Mouse (Mus musculus) cerebellum, postnatal 4 days (tissue): ENCODE data around the gene Col25a1.

ENCODE experiments used
- DNase-seq, 2 experiments: peaks; one replicate each; pipeline ENCODE4 v3.0.0; 2022; ENCODE audit warnings: low spot score in 2 of 2, mixed read lengths in 1 of 2

Gene Col25a1

GRCm38 (mm10) chr3:130473211-130473768 lies 342.0 kb downstream of the Col25a1 start:
- no peak for DNase-seq

GRCm38 (mm10) chr3:130473970-130474369 lies 342.7 kb downstream of the Col25a1 start:
- no peak for DNase-seq

- DNase-seq, result no peak
Measured at GRCm38 (mm10) chr3:130482513-130482912, 351.2 kb downstream of the Col25a1 start.

GRCm38 (mm10) chr3:130488839-130489238 lies 357.5 kb downstream of the Col25a1 start:
- DNase-seq, result no peak

DNA sequence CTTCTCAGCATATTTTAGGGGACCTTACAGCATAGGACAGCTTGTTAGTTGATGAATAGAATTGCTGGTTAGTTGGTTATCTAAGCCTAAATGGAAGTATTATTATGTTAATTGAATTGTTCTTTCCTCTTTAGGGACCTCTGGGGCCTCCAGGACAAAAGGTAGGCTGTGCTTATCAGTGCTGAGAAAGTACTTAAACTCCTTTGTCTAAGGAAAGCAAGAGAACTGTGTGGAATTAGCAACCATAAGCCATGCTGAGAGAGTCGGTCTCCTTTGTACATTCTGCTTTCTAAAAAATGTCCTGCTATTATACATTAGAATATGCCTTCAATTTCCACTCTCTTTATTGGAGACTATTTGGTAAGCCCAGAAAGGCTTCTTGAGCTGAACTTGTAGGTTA lies 362.9 kb downstream of the Col25a1 start:
- no peak for DNase-seq

DNA sequence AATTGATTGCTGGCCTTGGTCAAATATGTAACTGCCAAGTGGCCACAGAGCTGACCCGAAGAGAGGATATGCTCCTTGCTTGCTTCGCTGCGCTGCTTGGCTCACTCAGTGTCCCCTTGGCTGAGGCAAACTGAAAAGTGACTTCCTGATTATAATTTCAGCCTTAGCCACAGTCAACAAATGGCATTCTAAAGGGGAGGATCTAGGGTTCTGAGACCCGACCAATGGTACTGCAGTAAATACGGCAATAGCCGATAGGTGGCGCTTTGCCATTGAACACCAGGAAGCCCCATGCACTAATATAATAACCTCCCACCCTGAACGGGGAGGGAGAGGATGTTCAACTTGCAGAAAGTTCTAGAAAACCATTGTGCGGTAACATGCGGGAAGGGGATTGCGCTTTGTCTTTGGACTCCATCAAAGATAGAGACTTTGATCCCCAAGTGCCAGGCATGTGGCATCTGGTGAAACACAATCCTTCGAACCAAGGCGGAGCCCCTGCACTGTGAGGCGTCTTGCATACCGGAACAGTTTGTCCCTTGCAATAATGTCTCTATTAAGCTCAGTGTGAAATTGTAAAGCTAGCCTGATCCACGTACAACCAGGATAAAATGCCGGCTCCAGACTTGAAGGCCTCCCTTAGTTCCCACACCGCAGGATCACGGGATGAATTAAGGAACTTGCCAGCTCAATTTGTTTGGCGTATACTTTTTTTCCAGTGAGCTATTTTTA lies 363.5 kb downstream of the Col25a1 start:
- peak; percentile 29 to 66 for DNase-seq

GRCm38 (mm10) chr3:130497036-130497435 lies 365.7 kb downstream of the Col25a1 start:
- no peak for DNase-seq

- DNase-seq, result no peak
Measured at GRCm38 (mm10) chr3:130501713-130502112, 370.4 kb downstream of the Col25a1 start.

- DNase-seq, result no peak
Measured at GRCm38 (mm10) chr3:130508330-130508729, 377.0 kb downstream of the Col25a1 start.

GRCm38 (mm10) chr3:130518457-130518879 lies 387.2 kb downstream of the Col25a1 start:
- DNase-seq, result no peak

GRCm38 (mm10) chr3:130521834-130522476 lies 390.7 kb downstream of the Col25a1 start:
- DNase-seq, result no peak

DNA sequence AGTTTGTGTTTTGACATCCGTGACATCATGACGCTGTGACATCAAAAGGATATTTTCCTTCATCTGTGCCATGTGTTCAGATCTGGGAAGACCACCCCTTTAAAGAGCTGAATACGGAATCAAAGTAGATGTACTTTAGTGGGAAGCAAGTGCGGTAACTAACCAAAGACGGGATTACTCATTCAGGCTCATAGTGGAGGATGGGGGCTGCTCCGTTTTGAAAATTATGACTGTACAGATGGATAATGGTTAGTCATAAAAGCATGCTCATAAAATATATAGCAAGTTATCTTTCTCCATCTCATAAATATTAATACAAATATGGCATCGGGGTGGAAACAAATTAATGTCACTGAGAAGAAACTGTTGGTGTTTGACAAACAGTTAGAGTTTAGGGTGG lies 391.7 kb downstream of the Col25a1 start:
- no peak for DNase-seq

DNA sequence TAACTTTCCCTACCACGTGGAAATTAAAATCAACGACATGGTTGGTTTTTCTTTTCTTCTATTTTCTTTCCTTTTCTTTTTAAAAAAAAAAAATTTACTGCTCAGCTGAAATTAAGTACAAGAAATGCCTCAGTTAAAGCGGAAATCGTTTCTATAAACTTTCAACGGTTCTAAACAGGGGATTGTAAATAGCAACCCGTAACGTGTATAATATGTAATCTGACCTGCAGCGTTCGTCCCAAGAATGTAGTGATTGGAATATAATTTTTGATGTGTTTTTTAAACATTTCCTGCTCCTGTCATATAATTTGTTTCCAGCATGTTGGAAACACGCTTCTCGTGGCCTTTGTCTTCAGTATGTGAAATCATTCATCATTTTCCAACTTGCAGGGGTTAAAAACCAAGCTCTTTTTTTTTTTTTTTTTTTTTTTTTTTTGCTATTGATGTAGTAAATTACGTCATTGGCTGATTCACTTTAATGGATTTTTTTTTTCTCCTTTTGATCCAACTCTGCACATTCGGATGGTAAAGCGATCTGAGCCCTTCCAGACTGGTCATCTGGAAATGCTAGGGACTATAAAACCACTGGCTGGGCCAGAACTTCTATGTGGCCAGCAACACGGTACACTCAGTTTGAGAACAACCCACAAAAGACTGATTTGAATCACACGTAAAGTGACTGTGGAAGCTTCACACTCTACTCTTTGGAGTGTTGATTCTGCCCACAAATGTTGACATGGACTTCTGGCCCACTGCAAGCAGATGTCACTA lies 393.3 kb downstream of the Col25a1 start:
- DNase-seq, result no peak

DNA sequence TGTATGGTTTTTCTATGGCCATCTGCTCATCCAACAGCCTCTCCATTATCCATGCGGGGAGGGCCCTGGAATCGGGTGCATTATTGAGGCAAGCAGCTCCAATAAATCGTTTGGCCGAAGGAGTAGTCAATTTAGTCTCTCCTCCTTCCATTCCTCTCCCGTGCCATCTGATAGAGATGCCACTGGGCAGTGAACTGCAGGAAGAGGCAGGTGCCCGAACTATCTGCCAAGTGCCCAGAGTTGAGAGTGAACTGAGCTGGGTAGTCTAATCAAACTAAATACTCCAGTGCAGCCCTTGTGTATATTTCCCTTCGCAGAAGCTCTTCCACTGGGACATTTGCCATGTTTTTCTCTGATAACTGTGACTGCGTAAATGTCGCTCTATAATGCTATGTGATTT lies 403.7 kb downstream of the Col25a1 start:
- no peak for DNase-seq

DNA sequence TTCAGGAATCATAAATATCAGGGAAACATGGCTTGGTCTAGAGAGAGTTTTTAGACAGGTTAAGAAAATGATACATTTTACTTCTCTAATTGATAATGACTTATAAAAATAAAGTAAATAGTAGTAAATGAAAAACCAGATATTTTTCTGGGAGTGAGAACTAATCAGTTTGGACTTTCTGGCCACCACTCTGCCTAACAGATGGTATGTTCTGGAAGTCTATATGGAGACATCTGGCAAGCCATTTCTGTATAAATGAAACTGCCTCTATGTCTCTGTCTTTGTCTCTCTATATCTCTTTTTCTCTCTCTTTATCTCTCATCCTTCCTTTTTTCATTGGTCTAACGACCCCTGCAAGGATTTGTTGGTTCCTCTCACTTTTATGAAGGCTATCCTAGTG lies 410.2 kb downstream of the Col25a1 start:
- no peak for DNase-seq

DNA sequence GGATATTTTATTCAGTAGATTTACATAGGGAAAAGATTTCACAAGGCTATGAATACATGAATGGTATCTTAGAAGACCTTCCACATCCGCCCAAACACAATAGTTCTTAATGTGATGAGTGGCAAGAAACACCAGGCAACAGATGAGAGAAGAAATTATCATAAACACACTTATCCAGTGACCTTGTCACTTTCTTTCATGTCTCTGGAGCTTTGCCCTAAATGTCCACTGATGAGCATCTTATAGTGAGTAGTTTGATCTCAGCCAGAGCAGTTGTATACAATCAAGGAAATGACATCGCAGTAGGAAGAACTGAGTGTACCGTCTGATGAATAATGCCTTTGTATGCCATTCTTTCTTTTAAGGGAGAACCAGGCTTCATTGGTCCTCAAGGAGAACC lies 414.7 kb downstream of the Col25a1 start:
- no peak for DNase-seq

GRCm38 (mm10) chr3:130549066-130549465 lies 417.8 kb downstream of the Col25a1 start:
- DNase-seq, result no peak

DNA sequence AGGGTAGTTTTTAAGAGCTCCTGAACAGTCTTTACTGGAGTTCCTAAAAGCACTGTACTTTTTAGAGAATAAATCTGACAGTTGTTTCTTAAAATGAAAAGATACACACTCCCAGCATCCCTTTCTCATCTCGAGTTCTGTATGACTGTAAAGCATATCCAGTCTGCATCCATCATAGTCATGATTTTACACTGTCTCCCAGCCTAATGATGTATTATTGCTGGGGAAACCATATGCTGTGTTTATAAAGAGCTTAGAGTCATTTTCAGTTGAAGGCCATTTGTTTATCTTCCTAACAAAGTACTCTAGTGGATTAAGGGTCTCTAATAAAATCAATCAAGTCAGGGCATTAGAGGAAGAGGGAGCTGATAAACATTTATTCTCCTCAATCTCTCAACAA lies 425.0 kb downstream of the Col25a1 start:
- no peak for DNase-seq

GRCm38 (mm10) chr3:130565586-130565985 lies 434.3 kb downstream of the Col25a1 start:
- no peak for DNase-seq

GRCm38 (mm10) chr3:130568331-130569095 lies 437.2 kb downstream of the Col25a1 start:
- DNase-seq, result no peak

DNA sequence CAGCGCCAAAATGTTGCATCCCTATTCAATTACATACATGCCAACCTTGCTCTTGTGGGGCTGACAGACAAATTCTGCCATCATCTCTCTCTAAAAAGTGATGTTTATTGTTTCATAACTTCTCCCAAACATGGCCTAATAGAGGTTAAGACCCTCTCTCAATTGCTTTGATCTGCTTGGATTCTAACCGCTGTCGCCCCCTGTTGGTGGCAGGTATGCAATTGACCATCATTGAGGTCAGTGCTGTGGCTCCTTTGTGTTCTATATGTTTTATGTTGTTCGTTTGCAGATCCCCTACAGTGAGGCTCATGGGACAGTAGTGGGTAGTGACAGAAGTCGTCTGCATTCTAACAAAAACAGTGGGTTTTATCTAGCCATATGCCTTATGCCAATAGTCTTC lies 441.9 kb downstream of the Col25a1 start:
- DNase-seq, result no peak

DNA sequence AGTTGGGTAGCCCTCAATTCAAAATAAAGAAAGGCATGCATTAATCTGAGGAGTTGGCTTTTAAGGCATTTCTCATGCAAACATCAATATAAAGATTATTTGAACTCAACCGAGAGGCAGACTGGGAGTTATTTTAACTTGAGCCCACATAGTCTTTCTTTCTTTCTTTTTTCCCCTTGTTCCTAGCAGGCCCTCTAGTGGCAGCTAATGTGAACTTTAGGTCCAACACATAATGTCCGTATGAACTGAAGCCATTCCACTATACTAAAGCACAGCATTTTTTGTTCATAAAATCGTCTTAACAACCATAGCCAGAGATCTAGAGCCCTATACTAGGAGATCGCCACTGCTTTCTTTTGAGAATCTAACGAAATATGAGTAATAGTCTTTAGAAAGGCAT lies 443.4 kb downstream of the Col25a1 start:
- peak in 1 of 2 experiments; percentile 26 for DNase-seq
